Mouse (Mus musculus): ENCODE measurements around the gene Adamtsl3. TPM values are rescaled to one million over a fixed set of nuclear protein-coding genes. Genes with fewer than 3 reads are reported as not detected.

Gene Adamtsl3
- polyA plus RNA-seq, 1 experiment from 2014 or later, result 1.4 TPM

- H3K4me2 ChIP-seq (ENCODE audit: low read depth, severe bottlenecking), result no peak overlapping the region
- H3K9me3 ChIP-seq (ENCODE audit: control insufficient read depth, low read length), result no peaks in the 10 kb centered on the region; the same call in 1 of the 2 replicates
- H3K4me3 ChIP-seq (ENCODE audit: low read depth, low read length), result no peak overlapping the region
- peaks cover 8% of the 10 kb centered on the region for H3K4me1 ChIP-seq (ENCODE audit: control insufficient read depth, insufficient read depth, low read length)
- no peak overlapping the region for H3K27ac ChIP-seq (replicated peaks; ENCODE audit: low read depth, low read length)
- H3K27me3 ChIP-seq (ENCODE audit: control insufficient read depth, insufficient read depth, low read length), result no peaks in the 10 kb centered on the region
- WGBS, result 96% methylated on average over 3 of the region's 3 CpGs
- H3K9ac ChIP-seq (ENCODE audit: low read length), result no peak overlapping the region
- no peak for ATAC-seq (ENCODE audit: insufficient number of reproducible peaks, low FRiP score, low TSS enrichment, low read depth)
- no peak for DNase-seq (ENCODE audit: low spot score)
- H3K36me3 ChIP-seq (ENCODE audit: control insufficient read depth, insufficient read depth, low read length), result no peaks in the 10 kb centered on the region
Measured at GRCm38 (mm10) chr7:82387121-82387520, 51.6 kb downstream of the Adamtsl3 start.

DNA sequence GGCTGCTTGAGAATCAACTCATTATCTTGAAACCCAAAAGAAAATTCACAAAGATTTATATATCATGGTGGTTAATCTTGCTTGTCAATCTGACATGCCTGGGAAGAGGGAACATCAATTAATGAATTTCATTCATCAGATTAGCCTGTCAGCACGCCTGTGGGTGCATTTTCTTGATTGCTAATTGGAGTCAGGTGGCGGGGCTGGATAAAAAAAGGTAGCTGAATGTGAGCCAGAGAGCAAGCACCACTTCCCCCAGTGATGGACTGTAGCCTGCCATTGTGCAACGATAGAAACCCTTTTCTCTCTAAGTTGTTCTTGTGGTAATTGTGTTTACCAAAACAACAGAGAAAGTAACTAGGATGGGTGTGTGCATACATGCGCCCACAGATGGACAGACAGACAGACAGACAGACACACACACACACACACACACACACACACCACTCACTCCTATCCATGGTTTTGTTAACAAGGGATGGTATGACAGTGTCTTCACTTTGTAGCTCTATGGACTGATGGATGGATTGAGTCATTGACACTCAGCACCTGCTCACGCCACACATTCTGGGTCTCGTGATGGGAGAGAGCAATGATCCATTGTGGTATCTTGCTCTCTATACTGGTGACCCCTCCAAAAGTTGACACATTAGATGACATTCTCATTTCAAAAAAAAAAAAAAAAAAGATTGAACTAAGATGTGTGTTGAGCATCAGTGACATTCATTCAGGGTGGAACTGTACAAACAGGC lies 59.1 kb downstream of the Adamtsl3 start:
- Histone ChIP-seq H3K36me3 (ENCODE audit: control insufficient read depth, insufficient read depth, low read length) (no peaks in the 10 kb centered on the region), H3K27me3 (ENCODE audit: control insufficient read depth, insufficient read depth, low read length) (no peaks in the 10 kb centered on the region), H3K9me3 (ENCODE audit: control insufficient read depth, low read length) (no peaks in the 10 kb centered on the region; the same call in 1 of the 2 replicates), H3K4me2 (ENCODE audit: low read depth, severe bottlenecking) (no peak overlapping the region), H3K9ac (ENCODE audit: low read length) (no peak overlapping the region), H3K4me1 (ENCODE audit: control insufficient read depth, insufficient read depth, low read length) (peaks cover 6% of the 10 kb centered on the region; the same call in 1 of the 2 replicates), H3K4me3 (ENCODE audit: low read depth, low read length) (no peak overlapping the region), H3K27ac (replicated peaks; ENCODE audit: low read depth, low read length) (no peak overlapping the region)
- 72% methylated on average over 6 of the region's 6 CpGs for WGBS
- no peak for ATAC-seq (ENCODE audit: insufficient number of reproducible peaks, low FRiP score, low TSS enrichment, low read depth)
- DNase-seq (ENCODE audit: low spot score), result no peak

DNA sequence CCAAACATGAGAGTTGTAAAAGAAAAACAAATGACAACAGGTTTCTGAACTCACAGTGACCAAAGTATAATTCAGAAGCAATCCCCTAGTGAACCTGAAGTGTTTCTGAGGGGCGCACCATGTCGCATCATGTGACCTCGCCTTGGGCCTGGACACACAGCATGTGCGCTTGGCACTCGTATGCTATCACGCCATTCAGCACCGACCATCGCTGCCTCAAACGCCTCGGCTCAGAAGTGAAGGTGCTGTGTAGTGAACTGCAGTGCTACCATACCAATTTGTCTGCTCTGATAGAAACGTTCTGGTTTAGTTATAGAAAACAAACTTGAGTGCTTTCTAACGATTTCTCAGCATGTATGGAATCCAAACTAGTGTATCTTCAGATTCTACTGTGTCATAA lies 59.7 kb downstream of the Adamtsl3 start:
- no peak overlapping the region for H3K4me2 ChIP-seq (ENCODE audit: low read depth, severe bottlenecking)
- no peaks in the 10 kb centered on the region; the same call in 1 of the 2 replicates for H3K9me3 ChIP-seq (ENCODE audit: control insufficient read depth, low read length)
- no peak overlapping the region for H3K4me3 ChIP-seq (ENCODE audit: low read depth, low read length)
- H3K9ac ChIP-seq (ENCODE audit: low read length), result no peak overlapping the region
- no peaks in the 10 kb centered on the region for H3K27me3 ChIP-seq (ENCODE audit: control insufficient read depth, insufficient read depth, low read length)
- peaks cover 6% of the 10 kb centered on the region; the same call in 1 of the 2 replicates for H3K4me1 ChIP-seq (ENCODE audit: control insufficient read depth, insufficient read depth, low read length)
- 86% methylated on average over 12 of the region's 12 CpGs for WGBS
- no peak overlapping the region for H3K27ac ChIP-seq (replicated peaks; ENCODE audit: low read depth, low read length)
- DNase-seq (ENCODE audit: low spot score), result no peak
- H3K36me3 ChIP-seq (ENCODE audit: control insufficient read depth, insufficient read depth, low read length), result no peaks in the 10 kb centered on the region
- ATAC-seq (ENCODE audit: insufficient number of reproducible peaks, low FRiP score, low TSS enrichment, low read depth), result no peak

DNA sequence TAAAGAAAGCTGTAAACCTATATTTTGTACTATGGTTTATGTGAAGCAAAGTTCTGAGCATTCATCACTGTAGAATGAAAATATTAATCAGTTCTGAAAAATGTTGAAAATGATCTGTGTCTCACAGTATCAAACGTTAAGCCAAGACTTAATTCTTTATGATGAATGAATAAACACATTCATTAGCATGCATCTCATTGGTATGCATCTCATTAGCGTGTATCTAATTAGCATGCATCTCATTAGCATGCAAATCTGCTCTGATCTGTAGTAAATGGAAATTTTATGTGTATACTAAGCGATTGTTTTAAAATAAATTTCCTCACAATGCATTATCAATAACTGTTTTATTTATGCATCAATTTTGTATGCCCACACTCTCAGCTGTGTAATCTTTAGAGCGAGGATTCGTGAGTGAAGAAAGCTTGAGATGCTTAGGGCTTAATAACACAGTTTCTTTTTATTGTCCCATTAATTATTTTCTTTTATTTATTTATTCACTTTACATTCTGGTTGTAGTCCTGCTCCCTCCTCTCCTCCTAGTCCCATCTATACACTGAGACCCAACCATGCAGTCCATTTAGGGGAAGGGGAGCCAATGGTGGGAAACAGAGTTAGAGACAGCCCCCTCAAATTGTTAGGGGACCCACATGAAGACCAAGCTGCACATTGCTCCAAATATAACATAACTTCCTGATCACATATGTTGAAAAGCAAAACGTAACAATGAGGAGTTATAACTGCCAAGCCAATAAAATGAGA lies 60.4 kb downstream of the Adamtsl3 start:
- no peak overlapping the region for H3K4me2 ChIP-seq (ENCODE audit: low read depth, severe bottlenecking)
- no peak for DNase-seq (ENCODE audit: low spot score)
- H3K9me3 ChIP-seq (ENCODE audit: control insufficient read depth, low read length), result no peaks in the 10 kb centered on the region
- no peaks in the 10 kb centered on the region for H3K27me3 ChIP-seq (ENCODE audit: control insufficient read depth, insufficient read depth, low read length)
- no peak overlapping the region for H3K27ac ChIP-seq (replicated peaks; ENCODE audit: low read depth, low read length)
- no peaks in the 10 kb centered on the region for H3K36me3 ChIP-seq (ENCODE audit: control insufficient read depth, insufficient read depth, low read length)
- H3K4me3 ChIP-seq (ENCODE audit: low read depth, low read length), result no peak overlapping the region
- H3K9ac ChIP-seq (ENCODE audit: low read length), result no peak overlapping the region
- ATAC-seq (ENCODE audit: insufficient number of reproducible peaks, low FRiP score, low TSS enrichment, low read depth), result no peak
- WGBS, result 81% methylated on average over 6 of the region's 6 CpGs
- H3K4me1 ChIP-seq (ENCODE audit: control insufficient read depth, insufficient read depth, low read length), result peaks cover 6% of the 10 kb centered on the region; the same call in 1 of the 2 replicates

GRCm38 (mm10) chr7:82396869-82397268 lies 61.4 kb downstream of the Adamtsl3 start:
- WGBS, result 52% methylated on average over 4 of the region's 5 CpGs
- DNase-seq (ENCODE audit: low spot score) (no peak), ATAC-seq (ENCODE audit: insufficient number of reproducible peaks, low FRiP score, low TSS enrichment, low read depth) (no peak)
- Histone ChIP-seq H3K4me2 (ENCODE audit: low read depth, severe bottlenecking) (no peak overlapping the region), H3K27me3 (ENCODE audit: control insufficient read depth, insufficient read depth, low read length) (no peaks in the 10 kb centered on the region), H3K4me3 (ENCODE audit: low read depth, low read length) (no peak overlapping the region), H3K27ac (replicated peaks; ENCODE audit: low read depth, low read length) (no peak overlapping the region), H3K9ac (ENCODE audit: low read length) (no peak overlapping the region), H3K4me1 (ENCODE audit: control insufficient read depth, insufficient read depth, low read length) (peaks cover 6% of the 10 kb centered on the region; the same call in 1 of the 2 replicates), H3K9me3 (ENCODE audit: control insufficient read depth, low read length) (no peaks in the 10 kb centered on the region), H3K36me3 (ENCODE audit: control insufficient read depth, insufficient read depth, low read length) (no peaks in the 10 kb centered on the region)

DNA sequence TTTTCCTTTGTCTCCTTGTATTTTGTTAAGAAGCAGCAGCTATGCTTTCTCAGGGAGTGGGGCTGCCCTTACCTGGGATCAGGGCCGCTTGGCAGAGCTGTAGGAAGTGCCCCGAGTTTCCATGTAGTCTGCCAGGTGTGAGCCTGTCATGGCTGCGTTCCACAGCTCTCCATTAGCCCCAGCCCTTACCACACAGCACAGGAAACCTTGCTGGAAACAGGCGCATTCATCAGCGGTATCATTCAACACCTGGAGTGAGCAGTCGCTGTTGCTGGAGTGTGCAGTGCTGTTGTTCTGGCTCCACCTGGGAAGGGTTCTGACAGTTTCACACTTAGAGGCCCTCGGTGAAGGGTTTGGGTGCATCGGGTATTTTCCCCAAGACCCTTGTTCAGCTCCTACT lies 62.1 kb downstream of the Adamtsl3 start:
- WGBS, result 65% methylated on average over 8 of the region's 8 CpGs
- Histone ChIP-seq H3K27ac (replicated peaks; ENCODE audit: low read depth, low read length) (0 out of 2 replicates have a peak overlapping the region, but pooled peaks have one; percentile 36), H3K4me1 (ENCODE audit: control insufficient read depth, insufficient read depth, low read length) (peaks cover 6% of the 10 kb centered on the region; the same call in 1 of the 2 replicates), H3K36me3 (ENCODE audit: control insufficient read depth, insufficient read depth, low read length) (no peaks in the 10 kb centered on the region), H3K4me2 (ENCODE audit: low read depth, severe bottlenecking) (no peak overlapping the region), H3K9ac (ENCODE audit: low read length) (no peak overlapping the region), H3K27me3 (ENCODE audit: control insufficient read depth, insufficient read depth, low read length) (no peaks in the 10 kb centered on the region), H3K4me3 (ENCODE audit: low read depth, low read length) (no peak overlapping the region), H3K9me3 (ENCODE audit: control insufficient read depth, low read length) (no peaks in the 10 kb centered on the region)
- ATAC-seq (ENCODE audit: insufficient number of reproducible peaks, low FRiP score, low TSS enrichment, low read depth), result no peak
- DNase-seq (ENCODE audit: low spot score), result peak; percentile 28

GRCm38 (mm10) chr7:82405466-82406045 lies 70.1 kb downstream of the Adamtsl3 start:
- H3K4me1 ChIP-seq (ENCODE audit: control insufficient read depth, insufficient read depth, low read length), result no peaks in the 10 kb centered on the region
- 87% methylated on average over 9 of the region's 9 CpGs for WGBS
- ATAC-seq (ENCODE audit: insufficient number of reproducible peaks, low FRiP score, low TSS enrichment, low read depth) (no peak), DNase-seq (ENCODE audit: low spot score) (no peak)
- H3K9ac ChIP-seq (ENCODE audit: low read length), result no peak overlapping the region
- no peak overlapping the region for H3K4me3 ChIP-seq (ENCODE audit: low read depth, low read length)
- H3K27me3 ChIP-seq (ENCODE audit: control insufficient read depth, insufficient read depth, low read length), result no peaks in the 10 kb centered on the region
- H3K4me2 ChIP-seq (ENCODE audit: low read depth, severe bottlenecking), result no peak overlapping the region
- no peaks in the 10 kb centered on the region for H3K9me3 ChIP-seq (ENCODE audit: control insufficient read depth, low read length)
- no peaks in the 10 kb centered on the region for H3K36me3 ChIP-seq (ENCODE audit: control insufficient read depth, insufficient read depth, low read length)
- H3K27ac ChIP-seq (replicated peaks; ENCODE audit: low read depth, low read length), result no peak overlapping the region

GRCm38 (mm10) chr7:82410966-82411365 lies 75.5 kb downstream of the Adamtsl3 start:
- Histone ChIP-seq H3K4me1 (ENCODE audit: control insufficient read depth, insufficient read depth, low read length) (no peaks in the 10 kb centered on the region), H3K4me2 (ENCODE audit: low read depth, severe bottlenecking) (no peak overlapping the region), H3K9me3 (ENCODE audit: control insufficient read depth, low read length) (no peaks in the 10 kb centered on the region), H3K4me3 (ENCODE audit: low read depth, low read length) (no peak overlapping the region), H3K27ac (replicated peaks; ENCODE audit: low read depth, low read length) (no peak overlapping the region), H3K9ac (ENCODE audit: low read length) (no peak overlapping the region), H3K36me3 (ENCODE audit: control insufficient read depth, insufficient read depth, low read length) (no peaks in the 10 kb centered on the region), H3K27me3 (ENCODE audit: control insufficient read depth, insufficient read depth, low read length) (no peaks in the 10 kb centered on the region)
- DNase-seq (ENCODE audit: low spot score) (no peak), ATAC-seq (ENCODE audit: insufficient number of reproducible peaks, low FRiP score, low TSS enrichment, low read depth) (no peak)
- WGBS, result 63% methylated on average over 4 of the region's 4 CpGs

Data from limb, embryonic 11.5 days (tissue).